Mouse (Mus musculus): ENCODE measurements around the gene Lactb.

DNA sequence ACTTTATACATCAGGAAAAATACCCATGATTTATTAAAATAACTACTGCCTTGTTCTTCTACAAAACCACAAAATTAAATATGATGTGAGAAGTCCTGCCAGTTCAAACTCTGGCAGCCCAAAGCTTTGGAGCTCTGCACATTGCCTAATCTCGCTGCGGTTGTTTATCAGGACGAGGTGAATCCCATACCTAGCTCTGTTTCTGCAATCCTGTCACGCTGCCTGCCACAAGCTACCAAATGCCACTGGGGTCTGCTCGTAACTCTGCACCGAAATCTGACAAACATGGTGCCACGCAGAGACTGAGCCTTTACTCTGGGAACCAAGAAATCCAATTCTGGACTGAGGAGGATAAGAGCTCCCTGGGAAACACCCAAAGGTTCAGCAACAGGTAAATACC is 65.4 kb downstream of the Lactb start:
- no peak for TF ChIP-seq CTCF (IDR thresholded peaks at IDR 0.05; ENCODE audit: low read depth)
- no peak for TF ChIP-seq EP300 (IDR thresholded peaks at IDR 0.05; ENCODE audit: low read depth)

Measured in liver, postnatal 0 days (tissue).